Mouse (Mus musculus) right cerebral cortex, postnatal 10 days (tissue): ENCODE results near the gene Vmn1r184.
"Not testable (repeated sequence)": the region's sequence is repeated elsewhere in the genome, so short reads cannot be mapped to it uniquely, and the experiment has no call there.

Experiments
- DNase-seq, 2 experiments: peaks; one replicate each; pipeline ENCODE4 v3.0.0; 2021; ENCODE audit warnings: low spot score in 2 of 2

The Vmn1r184 gene

DNA sequence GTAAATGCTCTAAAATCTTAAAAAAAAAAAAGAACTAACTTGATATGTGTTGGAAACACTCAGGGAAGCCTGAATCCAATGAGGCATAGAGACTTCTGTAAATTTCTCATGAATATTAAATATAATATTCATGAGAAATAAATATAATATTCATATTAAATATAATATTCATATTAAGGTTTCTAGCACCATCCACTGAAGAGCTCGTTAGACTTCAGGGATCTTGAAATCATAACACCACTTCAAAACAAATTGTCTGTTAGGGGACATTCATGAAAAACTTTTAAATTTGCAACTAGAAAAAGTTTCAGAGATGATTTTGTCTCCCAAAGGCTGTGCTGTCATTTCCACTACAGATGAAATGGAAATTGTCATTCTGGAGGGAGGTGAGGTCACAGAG is at the start of gene Vmn1r184:
Vmn1r184 (plus strand) TSS at position 301 of the 400 bp plus-strand sequence.
- DNase-seq = not testable (repeated sequence)

DNA sequence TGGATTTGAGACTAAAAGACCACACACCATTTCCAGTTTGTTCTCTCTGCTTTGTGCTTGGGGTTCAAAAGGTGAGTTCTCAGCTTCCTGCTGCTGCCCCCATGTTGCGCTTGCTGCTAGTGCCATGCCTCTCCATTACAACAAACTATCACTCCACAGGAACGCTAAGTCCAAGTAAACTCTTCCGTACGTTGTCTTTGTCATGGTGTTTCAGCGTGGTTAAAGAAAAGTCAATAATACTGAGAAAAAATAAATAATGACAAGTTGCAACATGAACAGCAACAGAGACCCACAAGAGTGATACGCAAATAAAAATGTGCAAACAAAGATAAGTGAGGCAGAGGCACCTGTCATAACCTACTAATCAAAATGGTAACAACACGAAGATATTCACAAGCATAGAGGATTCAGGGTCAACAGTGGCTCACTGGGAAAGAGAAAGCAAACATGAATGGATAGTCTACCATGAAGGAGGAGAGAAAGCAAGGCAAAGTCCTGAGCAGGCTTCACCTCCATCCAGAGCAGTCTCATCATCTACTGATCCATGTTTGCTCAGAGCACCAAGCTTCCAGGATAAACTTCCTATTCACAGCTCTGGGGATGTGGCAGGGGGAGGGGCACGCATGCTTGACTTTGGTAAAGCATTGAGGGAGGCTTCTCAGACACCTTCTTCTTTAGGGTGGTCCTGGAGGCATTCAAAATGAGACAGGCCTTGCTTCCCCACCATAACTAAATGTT is 43.5 kb downstream of the Vmn1r184 start:
- not testable (repeated sequence) for DNase-seq

DNA sequence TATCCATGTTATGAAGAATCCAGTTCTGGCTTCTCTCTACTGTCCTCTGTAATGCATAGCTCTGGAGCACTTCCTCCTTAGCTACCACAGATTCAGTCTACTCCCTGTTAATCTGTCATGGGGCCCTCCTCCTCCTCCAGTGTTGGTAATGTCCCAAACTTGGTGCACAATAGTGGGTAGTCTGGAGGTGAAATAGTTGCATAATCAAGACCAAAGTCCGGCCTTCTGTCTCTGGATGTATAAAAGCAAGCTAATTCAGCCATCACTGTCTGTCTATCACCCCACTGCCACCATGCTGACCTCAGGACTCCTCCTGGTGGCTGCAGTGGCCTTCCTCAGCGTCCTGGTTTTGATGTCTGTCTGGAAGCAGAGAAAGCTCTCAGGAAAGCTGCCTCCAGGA is 46.8 kb downstream of the Vmn1r184 start, which contains the start of gene Cyp2a4:
Cyp2a4 (plus strand) TSS at position 244 of the 400 bp plus-strand sequence.
- DNase-seq = not testable (repeated sequence)

DNA sequence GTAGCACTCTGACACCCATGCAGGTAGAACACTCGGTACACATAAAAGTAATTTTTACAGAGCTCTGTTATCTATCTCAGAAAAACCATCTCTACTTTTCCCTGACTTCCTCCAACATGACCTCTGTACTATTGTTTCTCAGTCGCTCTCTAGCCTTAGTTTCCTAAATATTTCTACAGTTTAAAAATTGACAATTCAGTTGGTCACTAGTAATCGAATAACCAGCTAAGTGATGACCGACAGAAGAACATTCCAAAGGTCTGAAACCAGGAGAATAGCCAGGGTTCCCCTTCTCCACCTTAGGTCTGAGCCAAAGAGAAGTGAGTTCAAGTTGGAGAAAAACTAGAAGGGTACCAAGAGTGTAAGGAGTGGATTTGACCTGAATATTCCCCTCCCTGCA is 51.7 kb downstream of the Vmn1r184 start:
- not testable (repeated sequence) for DNase-seq

- DNase-seq = not testable (repeated sequence)
These were observed 55.1 kb downstream of the Vmn1r184 start for GRCm38 (mm10) chr7:26315194-26315593.

DNA sequence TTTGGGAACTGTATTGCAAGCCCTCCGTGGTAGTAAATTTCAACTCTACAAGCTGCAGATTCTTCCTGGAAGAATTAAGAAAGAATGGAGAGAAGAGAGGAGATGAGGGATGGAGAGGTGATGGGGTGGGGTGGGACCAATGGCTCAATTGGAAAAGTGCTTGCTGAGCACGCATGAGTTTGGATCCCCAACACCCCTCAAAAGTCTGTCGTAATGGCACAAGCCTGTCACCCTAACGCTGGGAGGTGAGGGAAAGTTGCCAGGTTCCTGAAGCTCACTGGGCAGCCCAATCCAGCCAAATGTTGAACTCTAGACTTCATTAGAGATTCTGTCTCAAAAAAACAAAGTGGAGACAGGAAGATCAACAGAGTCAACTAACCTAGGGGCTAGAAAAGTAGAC is 55.7 kb downstream of the Vmn1r184 start:
- DNase-seq = not testable (repeated sequence)
